Mouse (Mus musculus) heart, adult 2 months (tissue): ENCODE data around the gene Mex3d.

Source experiments
- CTCF ChIP-seq: fragments of 200-600 bp; IDR thresholded peaks from 2 replicates; pipeline ENCODE4 v1.8.1; 2022; ENCODE audit warnings: antibody characterized with exemption, mild to moderate bottlenecking, moderate library complexity
- EP300 ChIP-seq: fragments of 200-500 bp; IDR thresholded peaks from 2 replicates; pipeline ENCODE4 v1.6.1; 2011; ENCODE audit warnings: low read depth, low read length, control low read depth; ENCODE audit not compliant: insufficient read depth

GRCm38 (mm10) chr10:80344131-80344661 lies 43.3 kb downstream of the Mex3d start:
- TF ChIP-seq CTCF = no peak
- TF ChIP-seq EP300 = no peak
